Mouse (Mus musculus) frontal cortex, postnatal 10 days (tissue): ENCODE results near the gene Slc24a2.

Source experiments
- DNase-seq, 2 experiments: peaks; one replicate each; pipeline ENCODE4 v3.0.0; 2022; ENCODE audit warnings: low spot score in 2 of 2, mixed read lengths in 1 of 2

Slc24a2 gene

DNA sequence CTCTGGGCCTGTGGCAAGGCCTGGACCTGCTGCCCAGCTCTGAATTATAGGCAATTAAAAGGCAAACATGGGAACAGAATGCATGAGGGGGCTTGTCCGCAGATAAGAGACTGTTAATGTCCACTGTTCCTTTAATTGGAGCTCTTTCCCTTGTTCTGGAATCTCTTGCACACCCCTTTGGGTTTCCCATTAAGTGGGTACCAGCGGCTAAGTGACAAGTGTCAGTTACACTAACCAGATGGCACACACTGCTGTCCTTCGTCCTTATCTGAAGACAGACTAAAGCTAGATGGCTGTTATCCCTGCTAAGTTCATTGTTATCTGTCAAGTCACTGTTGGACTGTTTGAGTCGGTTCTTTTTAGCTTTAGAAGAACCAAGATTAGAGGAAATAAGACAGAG is 274.8 kb downstream of the Slc24a2 start:
- no peak for DNase-seq

DNA sequence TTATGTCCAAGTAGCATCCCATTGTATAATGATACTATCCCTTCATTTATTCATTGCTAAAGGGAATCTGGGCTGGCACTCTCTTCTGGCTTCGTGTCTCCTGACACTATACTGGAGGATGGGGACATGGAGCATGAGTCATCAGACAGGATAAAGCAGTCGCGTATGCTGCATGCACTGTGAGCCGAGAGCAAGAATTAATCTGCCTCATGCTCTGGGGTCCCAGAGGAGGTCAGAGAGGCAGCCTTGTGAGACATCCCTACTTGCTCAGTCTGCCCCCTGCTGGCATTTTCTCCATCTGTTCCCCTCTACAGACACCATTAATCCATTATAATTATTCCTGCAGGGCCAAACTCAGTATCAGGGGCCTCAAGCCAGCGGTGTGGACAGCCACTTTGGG is 276.8 kb downstream of the Slc24a2 start:
- DNase-seq: no peak

DNA sequence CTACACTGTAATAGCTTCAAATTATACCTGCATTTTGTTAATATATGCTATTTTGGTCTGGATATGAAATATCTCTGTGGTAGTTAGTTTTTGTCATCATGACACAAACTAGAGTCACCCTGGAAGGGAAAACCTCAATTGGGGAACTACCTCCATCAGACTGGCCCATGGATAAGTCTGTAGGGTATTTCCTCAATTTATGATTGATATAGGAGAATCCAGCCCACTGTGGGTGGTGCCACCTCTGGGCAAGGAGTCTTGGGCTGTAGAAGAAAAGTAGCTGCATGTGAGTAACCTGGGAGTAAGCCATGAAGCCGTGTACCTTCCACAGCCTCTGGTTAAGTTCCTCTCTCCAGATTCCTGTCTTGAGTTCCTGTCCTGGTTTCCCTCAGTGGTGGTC is 281.5 kb downstream of the Slc24a2 start:
- no peak for DNase-seq

- no peak for DNase-seq
Measured at GRCm38 (mm10) chr4:86943296-86943695, 287.0 kb downstream of the Slc24a2 start.

DNA sequence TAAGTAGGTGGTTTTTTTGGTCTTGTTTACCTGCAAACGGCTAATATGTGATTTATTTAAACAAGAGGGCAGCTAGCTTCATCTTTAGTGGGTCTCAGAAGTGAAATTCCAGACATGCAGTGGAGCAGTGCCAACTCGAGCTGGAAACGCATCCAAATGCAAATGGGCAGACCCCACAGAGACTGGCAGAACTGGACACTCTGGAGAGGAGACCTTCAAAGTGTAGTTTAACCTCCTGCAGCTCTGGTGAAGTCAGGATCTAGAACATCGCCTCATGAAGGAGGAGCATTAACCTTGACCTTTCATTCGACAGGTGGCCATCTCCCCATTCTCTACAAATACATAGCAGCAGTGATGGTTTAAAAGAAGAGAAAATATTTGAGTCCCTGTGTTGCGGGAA is 287.6 kb downstream of the Slc24a2 start:
- DNase-seq: no peak

DNA sequence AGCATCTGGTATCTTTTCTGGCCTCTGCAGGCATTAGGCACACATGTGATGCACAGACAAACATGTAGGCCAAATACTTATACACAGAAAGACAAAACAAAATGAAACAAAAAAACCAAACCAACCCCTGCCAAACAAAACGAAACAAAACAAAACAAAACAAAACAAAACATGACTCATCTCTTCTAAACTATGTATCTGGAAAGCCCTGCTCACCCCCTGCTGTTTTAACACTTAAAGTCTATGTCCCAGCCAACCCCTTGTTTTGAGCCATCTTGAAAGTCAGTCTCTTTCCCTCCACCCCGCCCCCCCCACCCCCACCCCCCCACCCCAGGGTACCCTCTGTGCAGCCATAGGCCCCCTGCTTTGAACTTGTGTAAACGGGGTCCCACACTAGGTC is 293.6 kb downstream of the Slc24a2 start:
- no peak for DNase-seq

DNA sequence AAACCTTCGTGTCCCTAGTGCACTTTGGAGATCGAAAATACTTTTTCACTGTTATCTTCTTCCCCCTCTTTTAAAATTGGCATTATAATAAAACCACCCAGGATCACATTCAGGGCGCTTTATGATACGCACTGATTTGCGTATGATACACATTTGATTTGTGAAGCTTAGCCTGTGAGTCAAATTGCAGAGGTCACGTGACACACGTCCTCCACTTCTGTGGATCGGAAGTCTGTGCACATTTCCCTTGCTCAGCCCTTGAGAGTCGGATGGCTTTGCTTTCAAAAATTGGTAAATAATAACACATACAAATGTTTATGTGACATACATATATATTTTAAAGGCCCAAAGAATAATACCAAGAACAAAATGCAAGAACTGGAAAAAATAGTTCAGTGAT is 294.1 kb downstream of the Slc24a2 start:
- DNase-seq: no peak
